ENCODE assay signal across 10 mouse cellular contexts in the genomic region with DNA sequence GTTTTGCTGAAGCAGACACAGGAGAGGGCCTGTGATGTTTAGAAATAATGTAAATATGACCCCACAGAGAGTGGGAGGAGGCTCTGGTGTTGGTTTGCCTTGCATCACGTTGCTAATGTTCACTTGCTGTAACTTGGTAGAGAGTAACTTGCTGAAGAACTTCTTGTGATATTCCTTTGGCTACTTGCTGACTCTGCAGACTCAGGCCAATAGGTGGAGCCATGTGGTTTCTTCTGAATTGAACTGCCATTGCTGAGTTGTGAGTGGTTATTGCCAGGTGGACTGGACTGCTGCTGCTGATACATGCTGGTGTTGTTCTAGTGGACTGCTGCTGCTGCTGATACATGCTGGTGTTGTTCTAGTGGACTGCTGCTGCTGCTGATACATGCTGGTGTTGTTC. TPM values are rescaled to one million over a fixed set of nuclear protein-coding genes. Genes with fewer than 3 reads are reported as not detected.
DNase-seq lines count a peak whose midpoint lies in the region; ATAC-seq and TF ChIP-seq lines count a peak whose summit lies in the region.
"Had no signal": no experiment of that assay in that cellular context is flagged by ENCODE, and none has a peak within 500 bp of the region (broad histone marks: within the 10 kb centered on the region; RNA-seq: fewer than 3 reads in every experiment).

No protein-coding gene starts in this region.

- 24% methylated on average over 1 of the region's 1 CpGs for WGBS in heart, embryonic 11.5 days (ENCODE audit: insufficient replicate concordance)
- 29% methylated on average over 1 of the region's 1 CpGs for WGBS in thymus, adult 2 months
- 12% methylated on average over 1 of the region's 1 CpGs for WGBS in heart, postnatal 0 days
- WGBS in hindbrain, embryonic 12.5 days = 24% methylated on average over 1 of the region's 1 CpGs

- no peak overlapping the region for H3K9ac ChIP-seq in heart, embryonic 11.5 days (ENCODE audit: low read depth, low read length)
- H3K9ac ChIP-seq in heart, postnatal 0 days (replicated peaks; ENCODE audit: low read depth, low read length) = no peak overlapping the region
- H3K9ac ChIP-seq in hindbrain, embryonic 12.5 days = no peak overlapping the region
- H3K9ac ChIP-seq: limb, embryonic 12.5 days; neural tube, embryonic 12.5 days had no signal

- no peak for TF ChIP-seq CTCF in thymus, adult 2 months (IDR thresholded peaks at IDR 0.05; ENCODE audit: borderline replicate concordance, control insufficient read depth, extremely low read depth, insufficient read depth, low read length, poor library complexity)
- TF ChIP-seq CTCF in heart, postnatal 0 days (IDR thresholded peaks at IDR 0.05; ENCODE audit: low read depth) = peak; percentile 31

- no peak for TF ChIP-seq POLR2A in thymus, adult 2 months (IDR thresholded peaks at IDR 0.05; ENCODE audit: control insufficient read depth, extremely low read depth, insufficient read depth, low read length, poor library complexity)

- no peak overlapping the region for H3K4me2 ChIP-seq in heart, embryonic 11.5 days
- no peak overlapping the region for H3K4me2 ChIP-seq in heart, postnatal 0 days (ENCODE audit: low read depth, low read length)
- no peak overlapping the region for H3K4me2 ChIP-seq in hindbrain, embryonic 12.5 days (replicated peaks)
- H3K4me2 ChIP-seq: limb, embryonic 12.5 days; neural tube, embryonic 12.5 days had no signal

- no peaks in the 10 kb centered on the region for H3K36me3 ChIP-seq in heart, embryonic 11.5 days (ENCODE audit: control insufficient read depth, insufficient read depth, low read length)
- no peaks in the 10 kb centered on the region for H3K36me3 ChIP-seq in thymus, adult 2 months (ENCODE audit: control insufficient read depth, insufficient read depth, low read length)
- H3K36me3 ChIP-seq in heart, postnatal 0 days (replicated peaks; ENCODE audit: control insufficient read depth, insufficient read depth, low read length) = no peaks in the 10 kb centered on the region
- no peaks in the 10 kb centered on the region for H3K36me3 ChIP-seq in hindbrain, embryonic 12.5 days
- H3K36me3 ChIP-seq: limb, embryonic 12.5 days; neural tube, embryonic 12.5 days had no signal

- ATAC-seq in heart, embryonic 11.5 days (replicated peaks; ENCODE audit: insufficient number of reproducible peaks, low FRiP score, low TSS enrichment) = no peak
- ATAC-seq in heart, postnatal 0 days (ENCODE audit: insufficient read depth, low read depth) = no peak
- ATAC-seq in neutrophil, adult 5-6 weeks (ENCODE audit: extremely low read depth, insufficient number of reproducible peaks, low FRiP score, poor library complexity, severe bottlenecking) = 0 out of 2 replicates have a peak, but pooled peaks have one; percentile 39
- no peak for ATAC-seq in hindbrain, embryonic 12.5 days (ENCODE audit: low FRiP score)

- no peak overlapping the region for H3K4me3 ChIP-seq in heart, embryonic 11.5 days (ENCODE audit: low read depth, low read length)
- H3K4me3 ChIP-seq in thymus, adult 2 months (ENCODE audit: control insufficient read depth, insufficient read depth, low read length) = no peak overlapping the region
- H3K4me3 ChIP-seq in heart, postnatal 0 days (ENCODE audit: low read depth, low read length) = no peak overlapping the region
- no peak overlapping the region for H3K4me3 ChIP-seq in hindbrain, embryonic 12.5 days
- H3K4me3 ChIP-seq: limb, embryonic 12.5 days; neural tube, embryonic 12.5 days had no signal

- DNase-seq in heart, adult 18-20 months = peak; percentile 49 to 66
- DNase-seq in thymus, adult 2 months = peak; percentile 18
- DNase-seq in thymus, adult 18-20 months = no peak
- DNase-seq in heart, postnatal 0 days (ENCODE audit: low spot score) = no peak
- no peak for DNase-seq in cerebellum, adult 11-12 months

- TF ChIP-seq EP300 in heart, postnatal 0 days (IDR thresholded peaks at IDR 0.05; ENCODE audit: low read depth) = no peak

- H3K27ac ChIP-seq in heart, embryonic 11.5 days (ENCODE audit: low read depth, low read length) = no peak overlapping the region
- H3K27ac ChIP-seq in thymus, adult 2 months (ENCODE audit: control insufficient read depth, insufficient read depth, low read length) = no peak overlapping the region
- no peak overlapping the region for H3K27ac ChIP-seq in heart, postnatal 0 days (ENCODE audit: low read depth)
- no peak overlapping the region for H3K27ac ChIP-seq in hindbrain, embryonic 12.5 days
- H3K27ac ChIP-seq: limb, embryonic 12.5 days; neural tube, embryonic 12.5 days had no signal

- no peaks in the 10 kb centered on the region for H3K9me3 ChIP-seq in heart, embryonic 11.5 days (replicated peaks; ENCODE audit: control insufficient read depth, low read length)
- no peaks in the 10 kb centered on the region for H3K9me3 ChIP-seq in heart, postnatal 0 days (replicated peaks; ENCODE audit: control insufficient read depth, low read length)
- no peaks in the 10 kb centered on the region for H3K9me3 ChIP-seq in hindbrain, embryonic 12.5 days (replicated peaks)
- H3K9me3 ChIP-seq: limb, embryonic 12.5 days; neural tube, embryonic 12.5 days had no signal

- H3K4me1 ChIP-seq in heart, embryonic 11.5 days (ENCODE audit: control insufficient read depth, insufficient read depth, low read length) = no peaks in the 10 kb centered on the region
- H3K4me1 ChIP-seq in thymus, adult 2 months (replicated peaks; ENCODE audit: control insufficient read depth, insufficient read depth, low read length) = no peaks in the 10 kb centered on the region
- no peaks in the 10 kb centered on the region for H3K4me1 ChIP-seq in heart, postnatal 0 days (ENCODE audit: control insufficient read depth, insufficient read depth)
- H3K4me1 ChIP-seq in hindbrain, embryonic 12.5 days = no peaks in the 10 kb centered on the region
- H3K4me1 ChIP-seq: limb, embryonic 12.5 days; neural tube, embryonic 12.5 days had no signal

- no peaks in the 10 kb centered on the region for H3K27me3 ChIP-seq in heart, embryonic 11.5 days (ENCODE audit: control insufficient read depth, insufficient read depth, low read length)
- H3K27me3 ChIP-seq in thymus, adult 2 months (ENCODE audit: control insufficient read depth, insufficient read depth, low read length) = no peaks in the 10 kb centered on the region
- no peaks in the 10 kb centered on the region for H3K27me3 ChIP-seq in heart, postnatal 0 days (ENCODE audit: control insufficient read depth, insufficient read depth, low read length)
- H3K27me3 ChIP-seq in hindbrain, embryonic 12.5 days = no peaks in the 10 kb centered on the region
- H3K27me3 ChIP-seq: limb, embryonic 12.5 days; neural tube, embryonic 12.5 days had no signal

RNA-seq across cellular contexts. Expression of a gene that starts 8.8 kb away (rescaled TPM):
- total RNA-seq in heart, adult 18-20 months (2021) = 10 to 100 TPM; 10.3 to 11.7 TPM
- 1.9 and 2.3 TPM in 2 replicates for polyA plus RNA-seq in heart, embryonic 11.5 days (2014; fragmentation: Nextera tagmentation; extraction: Ambion mirVana)
- polyA plus RNA-seq in thymus, adult 2 months (2012; rRNA removed) = 5.0 and 5.8 TPM in 2 replicates
- total RNA-seq in heart, postnatal 0 days (2014; rRNA removed; ENCODE audit: low replicate concordance) = 4.9 and 12.8 TPM in 2 replicates
- 4.7 and 5.5 TPM in 2 replicates for polyA plus RNA-seq in heart, postnatal 0 days (2015; fragmentation: Nextera tagmentation; extraction: Ambion mirVana)
- 74.9 and 85.3 TPM in 2 replicates for total RNA-seq in neutrophil, adult 5-6 weeks (2017)
- 0.81 and 1.8 TPM in 2 replicates for polyA plus RNA-seq in hindbrain, embryonic 12.5 days (2016; fragmentation: Nextera tagmentation; extraction: Ambion mirVana)

RNA-seq across cellular contexts. Expression of a gene that starts 53.5 kb away (rescaled TPM):
- 1 to 10 TPM; 2.2 to 2.3 TPM for total RNA-seq in heart, adult 18-20 months (2021)
- not detected in 2 replicates for polyA plus RNA-seq in heart, embryonic 11.5 days (2014; fragmentation: Nextera tagmentation; extraction: Ambion mirVana)
- polyA plus RNA-seq in thymus, adult 2 months (2012; rRNA removed) = 0.22 TPM in 1 of 2 replicates, not detected in the other
- not detected in 2 replicates for total RNA-seq in heart, postnatal 0 days (2014; rRNA removed; ENCODE audit: low replicate concordance)
- not detected in 2 replicates for polyA plus RNA-seq in heart, postnatal 0 days (2015; fragmentation: Nextera tagmentation; extraction: Ambion mirVana)
- total RNA-seq in neutrophil, adult 5-6 weeks (2017) = not detected in 2 replicates
- not detected in 2 replicates for polyA plus RNA-seq in hindbrain, embryonic 12.5 days (2016; fragmentation: Nextera tagmentation; extraction: Ambion mirVana)
- polyA plus RNA-seq: neural tube, embryonic 12.5 days had no signal

Comparison
In these comparisons a context has a peak if more than half of its experiments do, and no peak if none do; other contexts are left out.
1. DNase-seq: peak in heart, adult 18-20 months (2 of 2) and thymus, adult 2 months (single experiment); none in thymus, adult 18-20 months (0 of 2), heart, postnatal 0 days (single experiment) and cerebellum, adult 11-12 months (single experiment).